Comparison of ENCODE assay signal across 19 mouse cellular contexts in genomic region chr11:83504308-83504707, GRCm38 (mm10). TPM values are rescaled to one million over a fixed set of nuclear protein-coding genes. Genes with fewer than 3 reads are reported as not detected.
"Had no signal": no experiment of that assay in that cellular context is flagged by ENCODE, and none has a peak within 500 bp of the region (broad histone marks: within the 10 kb centered on the region; RNA-seq: fewer than 3 reads in every experiment).

No protein-coding gene starts in this region.

- H3K9ac ChIP-seq: liver, postnatal 0 days; lung, embryonic 15.5 days; midbrain, embryonic 12.5 days; neural tube, embryonic 12.5 days; stomach, embryonic 15.5 days had no signal

- H3K27ac ChIP-seq: lung, embryonic 15.5 days; macrophage; midbrain, embryonic 12.5 days; neural tube, embryonic 12.5 days; stomach, embryonic 15.5 days; stomach, postnatal 0 days had no signal

- DNase-seq: liver, postnatal 0 days; lung, adult 2 months; lung, postnatal 14 days; lung, postnatal 36 days; midbrain, embryonic 14.5 days; right cerebral cortex, postnatal 14 days; thymus, adult 2 months; thymus, postnatal 25 days; thymus, postnatal 4 days had no signal

- H3K27me3 ChIP-seq: lung, embryonic 15.5 days; megakaryocyte, embryonic 14.5 days; midbrain, embryonic 12.5 days; neural tube, embryonic 12.5 days; stomach, embryonic 15.5 days had no signal

- ATAC-seq: liver, postnatal 0 days; lung, postnatal 0 days had no signal

- H3K9me3 ChIP-seq: lung, embryonic 15.5 days; megakaryocyte, embryonic 14.5 days; midbrain, embryonic 12.5 days; neural tube, embryonic 12.5 days; stomach, embryonic 15.5 days had no signal

- H3K4me3 ChIP-seq: lung, embryonic 15.5 days; midbrain, embryonic 12.5 days; neural tube, embryonic 12.5 days; stomach, embryonic 15.5 days had no signal

- H3K4me2 ChIP-seq: lung, embryonic 15.5 days; midbrain, embryonic 12.5 days; neural tube, embryonic 12.5 days; stomach, embryonic 15.5 days had no signal

- H3K4me1 ChIP-seq: lung, embryonic 15.5 days; midbrain, embryonic 12.5 days; neural tube, embryonic 12.5 days; stomach, embryonic 15.5 days had no signal

RNA-seq across cellular contexts. Expression of gene Heatr9, which starts 17.7 kb away (rescaled TPM):
- polyA plus RNA-seq: liver, postnatal 0 days; lung, embryonic 15.5 days; lung, postnatal 0 days; macrophage; midbrain, embryonic 12.5 days; midbrain, embryonic 14.5 days; midbrain, postnatal 0 days; neural tube, embryonic 12.5 days; neural tube, embryonic 14.5 days; stomach, embryonic 15.5 days; stomach, postnatal 0 days had no signal

RNA-seq across cellular contexts. Expression of gene Ccl5, which starts 26.0 kb away (rescaled TPM):
- polyA plus RNA-seq: midbrain, embryonic 12.5 days; midbrain, postnatal 0 days; neural tube, embryonic 12.5 days; neural tube, embryonic 14.5 days had no signal
